Mouse (Mus musculus): ENCODE data around the gene Crb1. TPM values are rescaled to one million over a fixed set of nuclear protein-coding genes. Genes with fewer than 3 reads are reported as not detected.
"Not testable (repeated sequence)": the region's sequence is repeated elsewhere in the genome, so short reads cannot be mapped to it uniquely, and the experiment has no call there.

The Crb1 gene
- polyA plus RNA-seq, 2 experiments: 0.04 TPM; not detected in 1

- ATAC-seq (ENCODE audit: low FRiP score, low read depth) (no peak), DNase-seq (ENCODE audit: low spot score) (no peak)
- Histone ChIP-seq H3K9ac (ENCODE audit: low read depth, low read length, severe bottlenecking) (no peak overlapping the region), H3K27ac (replicated peaks; ENCODE audit: low read depth, low read length) (no peak overlapping the region), H3K4me3 (replicated peaks; ENCODE audit: low read length) (no peak overlapping the region), H3K4me2 (replicated peaks; ENCODE audit: low read depth, low read length, severe bottlenecking) (no peak overlapping the region), H3K4me1 (ENCODE audit: control insufficient read depth, insufficient read depth, low read length) (no peaks in the 10 kb centered on the region), H3K27me3 (ENCODE audit: control insufficient read depth, insufficient read depth, low read length) (no peaks in the 10 kb centered on the region), H3K36me3 (ENCODE audit: control insufficient read depth, insufficient read depth, low read length) (no peaks in the 10 kb centered on the region), H3K9me3 (ENCODE audit: control insufficient read depth, low read length) (no peaks in the 10 kb centered on the region)
- WGBS: 90% methylated on average over 1 of the region's 1 CpGs
- TF ChIP-seq POLR2A (IDR thresholded peaks at IDR 0.05; ENCODE audit: borderline replicate concordance, extremely low read depth, insufficient read depth, insufficient read length): no peak
Measured at GRCm38 (mm10) chr1:139328811-139329210, 48.1 kb downstream of the Crb1 start.

GRCm38 (mm10) chr1:139328286-139328685, 48.6 kb downstream of the Crb1 start:
- ATAC-seq (ENCODE audit: low FRiP score, low read depth): no peak
- TF ChIP-seq POLR2A (IDR thresholded peaks at IDR 0.05; ENCODE audit: borderline replicate concordance, extremely low read depth, insufficient read depth, insufficient read length): no peak
- 79% methylated on average over 5 of the region's 5 CpGs for WGBS
- Histone ChIP-seq H3K27ac (replicated peaks; ENCODE audit: low read depth, low read length) (no peak overlapping the region), H3K4me2 (replicated peaks; ENCODE audit: low read depth, low read length, severe bottlenecking) (no peak overlapping the region), H3K27me3 (ENCODE audit: control insufficient read depth, insufficient read depth, low read length) (no peaks in the 10 kb centered on the region), H3K4me1 (ENCODE audit: control insufficient read depth, insufficient read depth, low read length) (no peaks in the 10 kb centered on the region), H3K9me3 (ENCODE audit: control insufficient read depth, low read length) (no peaks in the 10 kb centered on the region), H3K9ac (ENCODE audit: low read depth, low read length, severe bottlenecking) (no peak overlapping the region), H3K36me3 (ENCODE audit: control insufficient read depth, insufficient read depth, low read length) (no peaks in the 10 kb centered on the region), H3K4me3 (replicated peaks; ENCODE audit: low read length) (no peak overlapping the region)
- DNase-seq (ENCODE audit: low spot score): no peak

- H3K4me2 ChIP-seq (replicated peaks; ENCODE audit: low read depth, low read length, severe bottlenecking): no peak overlapping the region
- no peak overlapping the region for H3K27ac ChIP-seq (replicated peaks; ENCODE audit: low read depth, low read length)
- DNase-seq (ENCODE audit: low spot score): no peak
- ATAC-seq (ENCODE audit: low FRiP score, low read depth): no peak
- no peaks in the 10 kb centered on the region for H3K9me3 ChIP-seq (ENCODE audit: control insufficient read depth, low read length)
- H3K27me3 ChIP-seq (ENCODE audit: control insufficient read depth, insufficient read depth, low read length): no peaks in the 10 kb centered on the region
- 39% methylated on average over 2 of the region's 2 CpGs for WGBS
- no peak overlapping the region for H3K9ac ChIP-seq (ENCODE audit: low read depth, low read length, severe bottlenecking)
- no peaks in the 10 kb centered on the region for H3K36me3 ChIP-seq (ENCODE audit: control insufficient read depth, insufficient read depth, low read length)
- no peaks in the 10 kb centered on the region for H3K4me1 ChIP-seq (ENCODE audit: control insufficient read depth, insufficient read depth, low read length)
- no peak overlapping the region for H3K4me3 ChIP-seq (replicated peaks; ENCODE audit: low read length)
- no peak for TF ChIP-seq POLR2A (IDR thresholded peaks at IDR 0.05; ENCODE audit: borderline replicate concordance, extremely low read depth, insufficient read depth, insufficient read length)
Measured at GRCm38 (mm10) chr1:139325378-139325777, 51.5 kb downstream of the Crb1 start.

- no peaks in the 10 kb centered on the region for H3K27me3 ChIP-seq (ENCODE audit: control insufficient read depth, insufficient read depth, low read length)
- H3K9me3 ChIP-seq (ENCODE audit: control insufficient read depth, low read length): no peaks in the 10 kb centered on the region
- WGBS: 12% methylated on average over 6 of the region's 6 CpGs
- no peak for ATAC-seq (ENCODE audit: low FRiP score, low read depth)
- no peak overlapping the region for H3K4me3 ChIP-seq (replicated peaks; ENCODE audit: low read length)
- no peaks in the 10 kb centered on the region for H3K36me3 ChIP-seq (ENCODE audit: control insufficient read depth, insufficient read depth, low read length)
- no peak for TF ChIP-seq POLR2A (IDR thresholded peaks at IDR 0.05; ENCODE audit: borderline replicate concordance, extremely low read depth, insufficient read depth, insufficient read length)
- no peaks in the 10 kb centered on the region for H3K4me1 ChIP-seq (ENCODE audit: control insufficient read depth, insufficient read depth, low read length)
- H3K27ac ChIP-seq (replicated peaks; ENCODE audit: low read depth, low read length): no peak overlapping the region
- DNase-seq (ENCODE audit: low spot score): peak; percentile 21
- H3K9ac ChIP-seq (ENCODE audit: low read depth, low read length, severe bottlenecking): no peak overlapping the region
- no peak overlapping the region for H3K4me2 ChIP-seq (replicated peaks; ENCODE audit: low read depth, low read length, severe bottlenecking)
Measured at GRCm38 (mm10) chr1:139319798-139320197, 57.1 kb downstream of the Crb1 start.

- Histone ChIP-seq H3K4me1 (ENCODE audit: control insufficient read depth, insufficient read depth, low read length) (no peaks in the 10 kb centered on the region), H3K4me2 (replicated peaks; ENCODE audit: low read depth, low read length, severe bottlenecking) (no peak overlapping the region), H3K9ac (ENCODE audit: low read depth, low read length, severe bottlenecking) (no peak overlapping the region), H3K27me3 (ENCODE audit: control insufficient read depth, insufficient read depth, low read length) (no peaks in the 10 kb centered on the region), H3K36me3 (ENCODE audit: control insufficient read depth, insufficient read depth, low read length) (no peaks in the 10 kb centered on the region), H3K27ac (replicated peaks; ENCODE audit: low read depth, low read length) (no peak overlapping the region), H3K9me3 (ENCODE audit: control insufficient read depth, low read length) (no peaks in the 10 kb centered on the region), H3K4me3 (replicated peaks; ENCODE audit: low read length) (no peak overlapping the region)
- ATAC-seq (ENCODE audit: low FRiP score, low read depth) (no peak), DNase-seq (ENCODE audit: low spot score) (no peak)
- 70% methylated on average over 4 of the region's 4 CpGs for WGBS
- TF ChIP-seq POLR2A (IDR thresholded peaks at IDR 0.05; ENCODE audit: borderline replicate concordance, extremely low read depth, insufficient read depth, insufficient read length): no peak
Measured at GRCm38 (mm10) chr1:139314297-139314874, 62.5 kb downstream of the Crb1 start.

- Histone ChIP-seq H3K36me3 (ENCODE audit: control insufficient read depth, insufficient read depth, low read length) (no peaks in the 10 kb centered on the region), H3K27ac (replicated peaks; ENCODE audit: low read depth, low read length) (no peak overlapping the region), H3K4me3 (replicated peaks; ENCODE audit: low read length) (no peak overlapping the region), H3K9me3 (ENCODE audit: control insufficient read depth, low read length) (no peaks in the 10 kb centered on the region), H3K9ac (ENCODE audit: low read depth, low read length, severe bottlenecking) (no peak overlapping the region), H3K4me2 (replicated peaks; ENCODE audit: low read depth, low read length, severe bottlenecking) (no peak overlapping the region), H3K27me3 (ENCODE audit: control insufficient read depth, insufficient read depth, low read length) (no peaks in the 10 kb centered on the region), H3K4me1 (ENCODE audit: control insufficient read depth, insufficient read depth, low read length) (no peaks in the 10 kb centered on the region)
- ATAC-seq (ENCODE audit: low FRiP score, low read depth): no peak
- TF ChIP-seq POLR2A (IDR thresholded peaks at IDR 0.05; ENCODE audit: borderline replicate concordance, extremely low read depth, insufficient read depth, insufficient read length): no peak
- 78% methylated on average over 4 of the region's 4 CpGs for WGBS
- no peak for DNase-seq (ENCODE audit: low spot score)
Measured at GRCm38 (mm10) chr1:139308915-139309314, 68.0 kb downstream of the Crb1 start.

- H3K4me3 ChIP-seq (replicated peaks; ENCODE audit: low read length); H3K27ac ChIP-seq (replicated peaks; ENCODE audit: low read depth, low read length); H3K9me3 ChIP-seq (ENCODE audit: control insufficient read depth, low read length); DNase-seq (ENCODE audit: low spot score); H3K36me3 ChIP-seq (ENCODE audit: control insufficient read depth, insufficient read depth, low read length); ATAC-seq (ENCODE audit: low FRiP score, low read depth); H3K9ac ChIP-seq (ENCODE audit: low read depth, low read length, severe bottlenecking); H3K4me2 ChIP-seq (replicated peaks; ENCODE audit: low read depth, low read length, severe bottlenecking); H3K4me1 ChIP-seq (ENCODE audit: control insufficient read depth, insufficient read depth, low read length); H3K27me3 ChIP-seq (ENCODE audit: control insufficient read depth, insufficient read depth, low read length): not testable (repeated sequence)
Measured at GRCm38 (mm10) chr1:139302519-139302918, 74.4 kb downstream of the Crb1 start.

All from limb, embryonic 14.5 days (tissue).